Mouse (Mus musculus): ENCODE measurements around the gene Armh4. TPM values are rescaled to one million over a fixed set of nuclear protein-coding genes. Genes with fewer than 3 reads are reported as not detected.

Gene Armh4
- polyA plus RNA-seq, 1 experiment from 2014 or later = 107 TPM

DNA sequence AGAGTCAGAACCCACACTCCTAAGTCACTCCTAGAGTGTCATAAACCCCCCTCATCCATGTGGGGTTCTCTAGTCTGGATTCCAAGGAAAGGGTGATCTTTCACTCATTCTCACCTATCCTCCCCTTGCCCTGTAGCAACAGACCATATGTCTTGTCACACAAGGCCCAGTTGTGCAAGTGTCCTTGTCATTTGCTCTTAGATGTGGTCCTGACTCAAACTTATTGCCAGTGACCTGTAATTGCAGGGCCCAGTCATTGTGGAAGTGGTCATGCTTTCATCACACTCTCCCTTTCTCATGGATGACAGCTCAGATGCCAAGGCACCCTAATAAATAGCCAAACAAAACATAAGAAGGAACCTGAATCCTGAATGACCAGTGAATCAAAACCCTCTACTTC is 63.5 kb downstream of the Armh4 start:
- Histone ChIP-seq H3K27me3 (ENCODE audit: insufficient read depth, poor library complexity, severe bottlenecking) (no peaks in the 10 kb centered on the region), H3K36me3 (no peaks in the 10 kb centered on the region), H3K27ac (no peak overlapping the region), H3K4me1 (no peaks in the 10 kb centered on the region), H3K4me3 (no peak overlapping the region), H3K9me3 (no peaks in the 10 kb centered on the region)
- no peak for DNase-seq (ENCODE audit: low spot score)

DNA sequence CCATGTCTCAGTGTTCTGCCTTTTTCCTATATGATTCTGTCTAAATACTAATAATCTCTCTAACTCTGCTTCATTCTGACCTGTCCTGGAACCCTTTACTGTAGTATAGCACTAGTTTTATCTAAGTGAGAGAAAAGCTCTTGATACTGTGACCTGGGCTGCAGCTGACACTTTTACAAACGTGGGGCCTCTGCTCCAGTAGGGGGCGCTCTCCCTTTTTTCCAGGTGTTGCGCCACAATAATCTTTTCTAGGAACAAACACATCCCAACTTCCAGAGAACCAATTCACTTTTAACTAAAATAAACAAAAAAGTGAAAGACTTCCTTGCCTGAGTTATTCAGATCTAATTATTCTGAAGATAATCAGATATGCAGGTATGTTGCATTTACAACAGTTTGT is 72.2 kb downstream of the Armh4 start:
- DNase-seq (ENCODE audit: low spot score) = no peak
- Histone ChIP-seq H3K4me3 (no peak overlapping the region), H3K9me3 (no peaks in the 10 kb centered on the region), H3K27me3 (ENCODE audit: insufficient read depth, poor library complexity, severe bottlenecking) (no peaks in the 10 kb centered on the region), H3K36me3 (no peaks in the 10 kb centered on the region), H3K4me1 (peaks cover 3% of the 10 kb centered on the region; the same call in 1 of the 2 replicates), H3K27ac (no peak overlapping the region)
- WGBS = 36% methylated on average over 3 of the region's 3 CpGs

DNA sequence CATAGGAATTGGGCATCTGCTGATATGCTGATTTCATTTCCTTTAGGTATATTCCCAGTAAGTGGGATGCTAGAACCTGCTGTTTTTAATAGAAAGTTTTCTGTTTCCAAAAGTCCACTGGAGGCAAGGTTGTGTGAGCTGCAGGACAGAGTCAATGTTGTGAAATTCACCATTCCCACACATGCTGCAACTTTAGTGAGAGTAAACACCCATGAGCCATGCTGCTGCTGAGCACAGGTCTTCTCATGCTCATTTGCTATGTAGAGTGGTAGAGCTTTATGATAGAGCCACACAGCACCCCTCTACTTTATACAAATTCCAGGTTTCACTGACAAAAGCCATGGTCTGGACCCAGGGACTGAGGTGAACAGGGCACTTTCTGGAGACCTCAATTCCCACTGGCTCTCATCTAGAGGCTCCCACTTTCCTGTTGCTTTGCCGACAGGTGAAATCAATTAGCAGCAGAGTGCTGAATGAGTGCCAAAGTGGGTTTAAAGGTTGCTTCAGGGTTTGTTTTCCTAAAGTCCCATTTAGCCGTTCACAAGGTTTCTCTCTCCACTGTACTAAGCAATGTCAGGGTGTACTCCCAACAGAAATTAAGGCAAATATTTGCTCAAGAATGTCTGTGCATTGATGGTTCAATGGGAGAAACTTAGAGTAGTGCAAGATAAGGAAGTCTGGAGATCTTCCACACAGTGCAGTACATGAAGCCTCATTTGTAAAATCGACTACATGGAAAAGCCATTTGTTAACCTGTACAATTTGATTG is 79.6 kb downstream of the Armh4 start:
- no peaks in the 10 kb centered on the region for H3K27me3 ChIP-seq (ENCODE audit: insufficient read depth, poor library complexity, severe bottlenecking)
- 0 out of 2 replicates have a peak, but pooled peaks cover 4% of the 10 kb centered on the region for H3K4me1 ChIP-seq
- no peak overlapping the region for H3K27ac ChIP-seq
- no peak for DNase-seq (ENCODE audit: low spot score)
- no peak overlapping the region for H3K4me3 ChIP-seq
- WGBS = 61% methylated on average over 3 of the region's 3 CpGs
- no peaks in the 10 kb centered on the region for H3K9me3 ChIP-seq
- H3K36me3 ChIP-seq = no peaks in the 10 kb centered on the region

DNA sequence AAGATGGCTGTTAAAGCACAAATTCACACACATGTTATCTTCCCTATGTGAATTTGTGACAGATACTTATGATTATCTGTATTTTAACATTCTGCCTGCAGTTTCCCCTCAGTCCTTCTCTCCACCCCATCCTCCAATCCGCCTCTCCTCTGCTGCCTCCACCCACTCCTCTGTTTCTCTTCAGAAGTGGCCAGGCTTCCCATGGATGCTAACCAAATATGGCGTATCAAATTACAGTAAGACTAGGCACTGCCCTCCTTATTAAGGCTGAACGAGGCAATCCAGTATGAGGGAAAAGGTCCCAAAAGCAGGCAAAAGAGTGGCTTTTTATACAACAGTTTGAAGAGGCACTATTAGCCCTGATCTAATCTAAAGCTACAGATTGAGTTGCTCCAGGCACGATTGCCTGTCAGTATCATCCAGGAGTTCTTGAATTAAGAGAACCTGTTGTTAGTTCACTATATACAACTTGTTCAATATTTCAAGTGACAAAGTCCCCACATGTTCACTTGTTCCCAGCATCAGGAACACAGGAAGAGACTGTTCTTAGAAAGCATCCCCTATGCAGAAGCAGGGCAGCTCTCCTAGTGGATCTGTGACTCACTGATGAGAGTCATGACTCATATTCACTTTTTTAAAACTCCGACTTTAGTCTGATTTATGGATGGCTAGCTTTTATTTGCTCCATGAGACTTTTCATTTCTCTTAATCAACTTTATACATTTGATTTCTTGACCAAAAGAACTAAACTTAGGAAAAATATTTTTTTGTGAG is 103.5 kb downstream of the Armh4 start:
- no peak overlapping the region for H3K27ac ChIP-seq
- no peaks in the 10 kb centered on the region for H3K4me1 ChIP-seq
- WGBS = 68% methylated on average over 5 of the region's 5 CpGs
- no peaks in the 10 kb centered on the region for H3K27me3 ChIP-seq (ENCODE audit: insufficient read depth, poor library complexity, severe bottlenecking)
- DNase-seq (ENCODE audit: low spot score) = no peak
- peaks cover 9% of the 10 kb centered on the region; the same call in 1 of the 2 replicates for H3K36me3 ChIP-seq
- no peaks in the 10 kb centered on the region for H3K9me3 ChIP-seq
- no peak overlapping the region for H3K4me3 ChIP-seq

DNA sequence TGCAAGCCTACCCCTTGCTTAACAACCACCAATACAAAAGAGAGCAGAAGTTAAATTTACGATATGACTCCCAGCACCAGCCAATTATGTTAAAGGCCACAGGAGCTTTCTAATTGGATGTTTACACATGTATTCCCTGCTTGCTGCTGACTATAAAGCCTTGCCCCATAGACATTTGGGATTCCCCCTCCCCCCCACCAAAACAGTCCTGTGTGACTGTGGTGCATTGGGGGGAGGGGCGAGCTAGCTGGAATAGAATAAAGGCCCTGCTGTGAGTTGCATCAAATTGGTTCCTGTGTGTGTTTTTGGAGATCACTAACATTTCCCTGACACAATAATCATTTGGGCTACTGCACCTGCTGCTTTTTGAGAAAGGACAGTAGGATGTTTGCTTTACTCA is 106.6 kb downstream of the Armh4 start:
- no peak for DNase-seq (ENCODE audit: low spot score)
- no peak overlapping the region for H3K27ac ChIP-seq
- H3K36me3 ChIP-seq = peaks cover 6% of the 10 kb centered on the region; the same call in 1 of the 2 replicates
- no peak overlapping the region for H3K4me3 ChIP-seq
- no peaks in the 10 kb centered on the region for H3K4me1 ChIP-seq
- H3K9me3 ChIP-seq = no peaks in the 10 kb centered on the region
- 68% methylated on average over 2 of the region's 2 CpGs for WGBS
- H3K27me3 ChIP-seq (ENCODE audit: insufficient read depth, poor library complexity, severe bottlenecking) = no peaks in the 10 kb centered on the region

DNA sequence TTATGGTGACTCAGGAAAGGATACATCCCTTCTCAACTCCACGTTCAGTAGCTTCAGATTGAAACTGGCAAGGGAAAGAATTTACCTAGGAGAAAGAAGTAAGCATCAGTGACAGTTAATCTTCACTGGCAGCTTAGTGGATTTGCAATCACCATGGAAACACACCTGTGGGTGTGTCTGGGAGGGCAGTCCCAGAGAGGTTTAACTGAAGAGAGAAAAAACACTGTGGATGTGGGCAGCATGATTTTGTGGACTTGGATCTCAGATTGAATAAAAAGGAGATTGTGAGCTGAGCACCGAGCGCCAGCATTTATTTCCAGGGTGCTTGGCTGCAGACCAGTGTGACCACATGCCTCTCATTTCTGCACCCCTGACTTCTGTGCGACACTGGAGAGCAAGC is 122.7 kb downstream of the Armh4 start:
- Histone ChIP-seq H3K4me1 (no peaks in the 10 kb centered on the region), H3K4me3 (no peak overlapping the region), H3K9me3 (no peaks in the 10 kb centered on the region), H3K27me3 (ENCODE audit: insufficient read depth, poor library complexity, severe bottlenecking) (no peaks in the 10 kb centered on the region), H3K36me3 (no peaks in the 10 kb centered on the region), H3K27ac (no peak overlapping the region)
- no peak for DNase-seq (ENCODE audit: low spot score)
- 47% methylated on average over 4 of the region's 4 CpGs for WGBS

DNA sequence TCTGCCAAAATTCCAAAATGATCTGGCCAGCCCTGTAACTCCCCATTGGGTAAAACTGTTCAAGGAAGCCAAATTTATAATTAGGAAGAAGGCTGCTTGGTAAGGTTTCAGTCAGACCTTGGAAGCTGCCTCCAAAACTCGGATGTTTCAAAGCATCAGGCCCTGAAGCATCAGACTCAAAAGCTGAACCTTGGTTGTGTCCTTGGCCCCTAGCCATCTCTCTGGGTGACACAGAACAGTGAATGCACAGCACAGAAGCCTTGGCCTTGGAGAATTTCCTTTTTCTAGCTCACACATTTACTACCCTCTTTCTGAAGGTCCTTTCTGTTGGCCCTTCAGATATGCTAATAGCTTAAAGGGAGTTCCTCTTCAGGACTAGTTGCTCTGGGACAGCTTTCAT is 134.0 kb downstream of the Armh4 start:
- no peak for DNase-seq (ENCODE audit: low spot score)
- Histone ChIP-seq H3K4me3 (no peak overlapping the region), H3K4me1 (no peaks in the 10 kb centered on the region), H3K36me3 (no peaks in the 10 kb centered on the region), H3K9me3 (no peaks in the 10 kb centered on the region), H3K27me3 (ENCODE audit: insufficient read depth, poor library complexity, severe bottlenecking) (no peaks in the 10 kb centered on the region), H3K27ac (no peak overlapping the region)
- WGBS = 77% methylated on average over 1 of the region's 1 CpGs

DNA sequence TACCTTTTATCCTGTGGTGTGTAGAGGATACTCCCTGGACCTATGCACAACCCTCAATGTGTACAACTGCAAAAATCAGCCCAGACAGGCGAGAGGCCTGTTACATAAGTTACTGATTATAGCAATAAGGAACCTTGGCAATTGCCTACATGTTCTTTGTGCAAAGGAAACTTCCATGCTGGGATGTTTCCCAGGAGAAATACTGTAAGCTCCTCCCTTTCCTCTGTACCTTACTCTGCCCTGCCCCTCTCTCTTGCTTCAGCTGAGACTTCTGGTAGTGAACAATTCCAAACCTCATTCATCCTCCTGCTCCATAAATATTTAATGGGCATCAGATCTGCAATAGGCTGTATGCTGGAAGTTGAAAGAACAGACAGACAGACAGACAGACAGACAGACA is 145.8 kb downstream of the Armh4 start:
- H3K36me3 ChIP-seq = no peaks in the 10 kb centered on the region
- DNase-seq (ENCODE audit: low spot score) = no peak
- H3K4me3 ChIP-seq = no peak overlapping the region
- H3K27ac ChIP-seq = no peak overlapping the region
- 63% methylated on average over 1 of the region's 1 CpGs for WGBS
- H3K27me3 ChIP-seq (ENCODE audit: insufficient read depth, poor library complexity, severe bottlenecking) = no peaks in the 10 kb centered on the region
- H3K4me1 ChIP-seq = no peaks in the 10 kb centered on the region
- H3K9me3 ChIP-seq = no peaks in the 10 kb centered on the region

DNA sequence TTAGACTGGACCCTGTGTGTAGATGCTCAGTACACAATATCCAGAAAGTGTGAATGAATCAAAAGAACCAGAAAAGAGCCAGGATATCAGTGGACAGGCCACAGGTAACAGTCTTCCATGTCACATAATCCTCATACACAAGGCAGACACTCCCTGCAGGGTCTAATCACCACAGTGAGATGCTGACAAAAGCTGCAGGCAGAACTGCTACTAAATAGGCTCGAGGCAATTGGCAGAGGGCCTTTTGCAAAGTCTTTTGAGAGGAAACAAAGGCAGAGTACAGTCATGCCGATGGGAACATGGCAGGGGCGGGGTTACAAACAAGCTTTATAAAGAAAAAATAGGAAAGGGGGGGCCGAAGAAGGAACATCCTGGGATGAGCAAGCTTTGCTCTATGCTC is 157.1 kb downstream of the Armh4 start:
- no peaks in the 10 kb centered on the region for H3K27me3 ChIP-seq (ENCODE audit: insufficient read depth, poor library complexity, severe bottlenecking)
- 78% methylated on average over 4 of the region's 4 CpGs for WGBS
- no peak for DNase-seq (ENCODE audit: low spot score)
- H3K4me3 ChIP-seq = no peak overlapping the region
- no peaks in the 10 kb centered on the region for H3K9me3 ChIP-seq
- no peak overlapping the region for H3K27ac ChIP-seq
- H3K4me1 ChIP-seq = no peaks in the 10 kb centered on the region
- H3K36me3 ChIP-seq = no peaks in the 10 kb centered on the region

Other genes starting within 250 kb of the Armh4 start
- gene Olfr722, start 118.6 kb upstream of the Armh4 start, polyA plus RNA-seq (2016; fragmentation: Nextera tagmentation; extraction: Ambion mirVana) = not detected in 2 replicates
- not detected in 2 replicates for gene Olfr723, start 148.4 kb upstream of the Armh4 start, polyA plus RNA-seq (2016; fragmentation: Nextera tagmentation; extraction: Ambion mirVana)
- not detected in 2 replicates for gene Olfr724, start 179.9 kb upstream of the Armh4 start, polyA plus RNA-seq (2016; fragmentation: Nextera tagmentation; extraction: Ambion mirVana)

Measured in heart, embryonic 10.5 days (tissue).